Mouse (Mus musculus) testis, postnatal 10 days (tissue): ENCODE results near the gene Ppargc1a.

ENCODE experiments used
- DNase-seq: peaks from one replicate; pipeline ENCODE4 v3.0.0; 2021; ENCODE audit warnings: low spot score

Gene Ppargc1a

GRCm38 (mm10) chr5:51567659-51568058 is at the start of gene Ppargc1a:
Gene Ppargc1a (minus strand): TSS chr5:51567726.
- no peak for DNase-seq

GRCm38 (mm10) chr5:51616877-51617276 is 49.4 kb upstream of the Ppargc1a start:
- DNase-seq: no peak

GRCm38 (mm10) chr5:51612049-51612448 is 44.5 kb upstream of the Ppargc1a start:
- no peak for DNase-seq

- DNase-seq: no peak
Measured at GRCm38 (mm10) chr5:51607686-51608480, 40.4 kb upstream of the Ppargc1a start.

- no peak for DNase-seq
Measured at GRCm38 (mm10) chr5:51599549-51599948, 32.0 kb upstream of the Ppargc1a start.

GRCm38 (mm10) chr5:51595644-51596043 is 28.1 kb upstream of the Ppargc1a start:
- DNase-seq: no peak

- DNase-seq: no peak
Measured at GRCm38 (mm10) chr5:51592206-51592605, 24.7 kb upstream of the Ppargc1a start.

GRCm38 (mm10) chr5:51591537-51592154 is 24.1 kb upstream of the Ppargc1a start:
- no peak for DNase-seq

GRCm38 (mm10) chr5:51586187-51586586 is 18.7 kb upstream of the Ppargc1a start:
- no peak for DNase-seq

GRCm38 (mm10) chr5:51584987-51585386 is 17.5 kb upstream of the Ppargc1a start:
- no peak for DNase-seq

- DNase-seq: no peak
Measured at GRCm38 (mm10) chr5:51584186-51584585, 16.7 kb upstream of the Ppargc1a start.

- DNase-seq: no peak
Measured at GRCm38 (mm10) chr5:51583632-51584031, 16.1 kb upstream of the Ppargc1a start.

- DNase-seq: no peak
Measured at GRCm38 (mm10) chr5:51583030-51583429, 15.5 kb upstream of the Ppargc1a start.

GRCm38 (mm10) chr5:51582618-51583017 is 15.1 kb upstream of the Ppargc1a start:
- DNase-seq: no peak

GRCm38 (mm10) chr5:51577594-51577993 is 10.1 kb upstream of the Ppargc1a start:
- DNase-seq: no peak

GRCm38 (mm10) chr5:51573770-51574169 is 6.2 kb upstream of the Ppargc1a start:
- DNase-seq: no peak

- no peak for DNase-seq
Measured at GRCm38 (mm10) chr5:51568198-51568690, 718 bp upstream of the Ppargc1a start.

- DNase-seq: no peak
Measured at GRCm38 (mm10) chr5:51565672-51566071, 1.9 kb downstream of the Ppargc1a start.

GRCm38 (mm10) chr5:51565038-51565437 is 2.5 kb downstream of the Ppargc1a start:
- DNase-seq: no peak

GRCm38 (mm10) chr5:51563574-51563973 is 4.0 kb downstream of the Ppargc1a start:
- no peak for DNase-seq

- no peak for DNase-seq
Measured at GRCm38 (mm10) chr5:51557607-51558278, 9.8 kb downstream of the Ppargc1a start.

GRCm38 (mm10) chr5:51553671-51554070 is 13.9 kb downstream of the Ppargc1a start:
- DNase-seq: no peak

GRCm38 (mm10) chr5:51553251-51553650 is 14.3 kb downstream of the Ppargc1a start:
- DNase-seq: no peak
